Mouse (Mus musculus): ENCODE measurements around the gene P2rx7.

GRCm38 (mm10) chr5:122656808-122657207, 13.1 kb downstream of the P2rx7 start:
- no peak for TF ChIP-seq CTCF (IDR thresholded peaks at IDR 0.05; ENCODE audit: control insufficient read depth, insufficient read depth, low read length)
- TF ChIP-seq POLR2A (IDR thresholded peaks at IDR 0.05; ENCODE audit: borderline replicate concordance, control insufficient read depth, low read depth, low read length) = no peak
